Mouse (Mus musculus): ENCODE data around the gene Kcnma1.
A peak's percentile ranks its signal among the peaks of the same experiment; 100 is the strongest.

The Kcnma1 gene

DNA sequence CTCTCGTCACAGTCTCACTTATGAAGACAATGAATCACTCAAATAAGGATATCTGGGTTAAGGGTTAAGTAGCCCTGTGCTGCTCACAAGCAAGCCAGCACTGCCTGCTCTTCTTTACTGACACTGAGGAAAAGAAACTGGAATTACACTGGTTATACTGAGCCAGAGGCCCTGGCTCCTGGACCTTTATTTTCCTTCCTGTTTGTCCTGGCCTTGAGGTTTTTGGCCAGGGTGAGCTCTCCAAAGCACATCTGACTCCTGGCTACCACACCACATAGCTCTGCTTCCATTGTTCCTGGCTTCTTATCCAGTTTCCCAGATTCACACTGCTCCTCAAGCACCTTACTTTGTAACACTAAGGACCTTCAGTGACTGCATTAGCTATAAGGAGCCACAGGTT is 242.5 kb downstream of the Kcnma1 start:
- DNase-seq, result no peak

DNA sequence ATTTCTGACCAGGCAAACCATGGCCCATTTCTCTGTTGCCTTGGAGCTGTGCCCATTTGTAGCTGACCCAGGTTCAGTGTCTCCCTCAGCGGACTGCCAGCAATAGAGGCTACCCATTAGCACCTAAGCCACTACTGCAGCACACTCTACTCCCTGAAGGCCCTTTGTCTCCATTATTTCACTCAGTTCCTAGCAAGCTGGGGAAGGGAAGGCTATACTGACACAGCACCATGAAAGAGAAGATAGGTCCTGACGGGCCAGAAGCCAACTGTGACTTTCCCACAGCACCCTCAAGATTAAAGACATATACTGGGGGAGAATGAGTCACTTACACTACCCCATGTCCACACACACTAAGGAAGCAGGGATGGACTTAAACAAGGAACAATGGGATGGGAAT is 251.8 kb downstream of the Kcnma1 start:
- no peak for DNase-seq

DNA sequence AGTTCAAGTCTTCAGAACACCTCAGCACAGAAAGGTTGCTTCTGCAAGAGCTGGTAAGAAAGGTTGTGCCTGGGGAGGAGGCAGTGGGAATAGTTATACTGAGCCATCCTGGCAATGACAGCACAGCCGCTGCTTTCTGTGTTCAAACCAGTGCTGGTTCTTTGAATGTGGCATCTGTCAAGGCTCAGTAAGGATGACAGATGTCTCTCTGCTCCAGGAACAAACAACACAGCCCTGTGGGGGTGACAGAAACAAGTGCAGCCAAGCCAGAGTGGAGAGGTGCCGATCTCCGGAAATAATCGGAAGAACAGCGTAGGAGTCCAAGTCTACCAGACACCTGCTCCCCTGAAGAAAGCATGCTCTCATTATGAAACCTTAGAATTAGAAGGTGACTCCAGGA is 254.7 kb downstream of the Kcnma1 start:
- peak; percentile 83 for DNase-seq

DNA sequence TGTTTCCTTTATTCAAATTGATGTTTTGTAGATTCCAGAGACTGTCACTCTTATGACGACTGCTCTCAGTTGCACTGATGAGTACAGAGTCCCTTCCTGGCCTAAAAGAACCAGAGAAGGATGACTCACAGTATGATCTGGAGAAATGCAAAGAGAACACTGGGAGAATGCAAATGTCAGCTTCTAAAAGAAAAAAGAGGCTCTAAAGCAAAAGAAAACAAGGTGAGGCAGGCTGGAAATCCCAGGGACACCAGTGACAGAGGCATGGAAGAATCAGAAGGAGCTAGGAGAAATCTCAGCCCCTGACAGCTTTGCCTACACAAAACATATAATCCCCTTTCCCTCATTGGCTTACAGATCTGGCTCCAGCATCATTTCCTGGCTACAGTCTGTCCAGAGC is 255.9 kb downstream of the Kcnma1 start:
- DNase-seq, result no peak

DNA sequence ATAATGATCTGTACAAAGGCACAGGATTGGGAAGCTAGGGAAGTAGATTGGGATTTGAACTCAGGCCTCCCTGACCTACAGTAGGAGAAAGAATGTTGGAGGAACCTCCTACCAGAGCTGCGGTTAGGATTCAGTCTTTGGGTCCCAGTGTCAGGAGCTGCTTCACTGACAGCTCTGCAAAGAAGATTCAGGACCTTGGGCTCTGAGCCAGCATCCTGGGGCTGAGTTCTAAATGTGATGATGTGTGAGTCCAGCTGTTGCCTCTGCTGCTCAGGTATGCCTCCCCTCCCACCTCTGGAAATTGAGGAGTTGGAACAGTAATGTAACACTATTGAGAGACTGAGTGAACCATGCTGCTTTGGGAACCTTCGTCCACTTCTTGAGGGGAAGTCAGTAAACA is 266.3 kb downstream of the Kcnma1 start:
- DNase-seq, result no peak

DNA sequence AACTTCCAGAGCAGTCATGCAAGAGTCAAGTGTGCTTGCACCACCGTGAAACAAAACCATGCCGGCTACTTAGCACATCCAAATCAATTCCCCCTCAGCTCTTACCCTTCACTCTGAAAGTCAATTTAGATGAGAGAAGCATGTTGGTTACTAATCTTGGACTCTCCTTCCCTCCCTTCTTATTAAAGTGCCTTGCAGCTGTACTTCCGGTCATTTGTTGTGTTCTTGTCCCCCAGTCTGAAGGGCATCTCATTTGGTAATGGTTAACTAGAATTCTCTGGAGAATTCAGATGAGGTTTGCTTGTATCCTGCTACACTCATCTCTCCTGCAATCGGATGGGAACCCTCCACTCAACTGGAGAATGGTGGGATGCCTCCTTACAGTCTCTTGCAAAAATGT is 267.3 kb downstream of the Kcnma1 start:
- no peak for DNase-seq

DNA sequence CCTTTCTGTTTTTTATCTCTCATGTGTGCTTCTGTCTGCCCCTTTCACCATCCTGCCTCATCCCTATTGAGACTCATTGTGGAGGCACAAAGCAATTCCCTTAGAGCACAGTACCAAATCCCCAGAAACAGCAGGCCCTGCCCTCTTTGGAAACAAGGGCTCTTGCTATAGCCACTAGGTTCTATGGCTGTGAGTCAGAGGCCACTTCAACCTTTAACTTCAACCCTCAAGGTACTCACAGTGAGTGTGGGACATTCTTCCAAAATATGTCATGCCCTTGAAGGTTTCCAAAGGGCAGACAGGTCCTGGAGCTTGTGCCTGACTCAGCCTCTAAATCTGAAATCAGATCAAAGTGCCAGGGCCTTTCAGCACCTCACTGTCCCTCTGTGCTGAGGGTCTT is 272.8 kb downstream of the Kcnma1 start:
- no peak for DNase-seq

DNA sequence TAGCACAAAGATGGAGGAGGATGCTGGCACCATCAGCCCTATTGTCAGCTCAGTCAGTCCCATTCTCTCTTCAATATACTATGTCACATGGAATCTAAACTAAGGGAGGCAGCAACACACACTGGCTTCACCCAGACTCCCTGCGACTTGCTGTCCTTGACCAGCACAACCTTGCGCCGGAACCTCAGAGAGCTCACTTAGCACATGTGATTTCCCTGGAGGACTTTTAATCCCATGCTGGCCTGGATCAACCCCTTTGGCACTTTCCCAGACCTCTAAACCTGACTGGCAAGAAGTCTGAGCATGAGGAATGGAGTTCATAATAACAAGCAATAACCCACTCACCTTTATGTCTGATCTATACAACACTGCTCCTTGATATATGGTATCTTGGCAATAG is 280.1 kb downstream of the Kcnma1 start:
- no peak for DNase-seq

DNA sequence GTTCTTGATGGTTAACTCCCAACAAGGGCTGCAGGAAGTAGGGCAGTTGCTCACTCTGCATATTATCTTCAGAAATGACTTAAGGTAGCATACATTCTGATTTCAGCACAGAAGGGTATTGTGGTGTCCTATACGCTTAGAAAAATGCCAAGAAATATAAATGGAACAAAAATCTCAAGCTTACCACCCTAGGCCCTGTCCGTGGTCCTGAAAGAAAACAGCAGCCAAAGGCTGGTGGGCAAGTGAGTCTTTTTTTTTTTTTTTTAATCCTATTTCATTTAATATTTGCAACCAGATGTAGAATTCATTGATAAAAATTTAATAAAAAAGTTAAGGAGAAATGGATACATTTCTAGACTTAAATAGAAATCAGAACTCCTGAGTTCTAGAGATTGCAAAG is 284.9 kb downstream of the Kcnma1 start:
- DNase-seq, result no peak

DNA sequence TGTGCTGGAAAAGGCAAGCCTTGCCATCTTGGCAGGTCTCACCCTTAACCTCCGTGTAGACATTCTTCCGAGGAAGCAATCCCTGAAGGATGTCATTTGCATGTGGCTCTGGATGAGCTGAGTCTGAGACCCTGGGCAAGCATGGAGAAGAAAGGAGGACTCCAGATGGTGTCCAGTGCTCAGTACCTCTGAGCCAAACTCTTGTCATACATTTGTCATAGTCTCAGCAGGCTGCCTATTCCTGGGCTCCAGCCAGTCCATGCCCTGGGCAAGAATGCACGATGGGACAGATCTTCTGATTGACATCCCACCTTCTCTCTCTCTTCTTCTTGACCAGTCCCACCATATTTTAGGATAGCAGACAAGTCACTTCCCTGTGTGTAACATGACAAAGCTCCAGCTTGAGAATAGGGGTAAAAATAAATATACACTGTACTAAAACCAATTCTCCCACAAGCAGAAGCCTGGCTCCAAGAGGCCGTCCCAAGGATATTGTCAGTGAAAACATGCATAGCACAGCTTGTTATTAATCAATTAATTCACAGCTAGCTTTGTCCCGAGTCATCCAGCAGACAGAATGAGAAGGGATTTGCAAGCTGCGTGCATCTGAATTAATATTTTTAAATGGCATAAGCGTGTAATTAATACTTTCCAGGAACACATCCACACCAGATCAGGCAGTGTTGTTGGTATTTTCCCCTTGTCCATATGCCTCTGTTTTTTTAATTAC is 290.4 kb downstream of the Kcnma1 start:
- peak; percentile 9 for DNase-seq

DNA sequence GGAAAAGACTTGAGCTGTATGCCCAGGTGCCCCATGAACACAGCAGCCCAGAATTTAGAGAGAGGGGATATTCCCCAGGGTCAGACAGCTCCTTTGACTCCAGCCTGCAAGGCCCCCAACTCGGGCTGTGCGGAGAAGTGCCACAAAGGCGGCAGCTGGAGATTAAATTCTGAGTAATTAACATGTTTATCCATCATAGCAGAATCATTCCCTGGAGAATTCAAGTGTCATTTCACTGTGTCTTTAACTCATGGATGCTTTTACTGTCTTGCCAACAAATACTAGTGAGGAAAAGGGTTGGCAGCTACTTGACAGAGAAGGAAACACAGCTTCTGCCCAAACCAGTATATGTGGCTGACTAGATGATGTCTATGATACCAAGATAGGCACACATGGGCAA is 295.0 kb downstream of the Kcnma1 start:
- no peak for DNase-seq

DNA sequence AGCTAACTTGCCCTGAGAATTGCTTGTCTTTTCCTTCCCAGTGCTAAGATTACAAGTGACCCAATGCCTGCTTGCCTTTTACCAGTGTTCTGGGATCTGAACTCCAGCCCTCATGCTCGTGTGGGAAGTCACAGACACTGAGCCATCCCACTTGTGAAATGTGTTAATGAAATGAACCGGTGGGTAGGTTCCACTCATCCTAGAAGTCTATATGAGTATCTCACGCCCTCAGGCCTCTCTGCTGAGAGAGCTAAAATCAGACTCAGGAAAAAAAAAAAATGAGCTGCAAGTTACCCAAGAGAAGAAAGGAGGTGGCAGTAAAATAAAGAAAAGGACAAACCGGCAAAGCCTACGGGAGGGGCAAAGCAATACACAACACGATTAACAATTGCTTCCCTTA is 295.6 kb downstream of the Kcnma1 start:
- no peak for DNase-seq

DNA sequence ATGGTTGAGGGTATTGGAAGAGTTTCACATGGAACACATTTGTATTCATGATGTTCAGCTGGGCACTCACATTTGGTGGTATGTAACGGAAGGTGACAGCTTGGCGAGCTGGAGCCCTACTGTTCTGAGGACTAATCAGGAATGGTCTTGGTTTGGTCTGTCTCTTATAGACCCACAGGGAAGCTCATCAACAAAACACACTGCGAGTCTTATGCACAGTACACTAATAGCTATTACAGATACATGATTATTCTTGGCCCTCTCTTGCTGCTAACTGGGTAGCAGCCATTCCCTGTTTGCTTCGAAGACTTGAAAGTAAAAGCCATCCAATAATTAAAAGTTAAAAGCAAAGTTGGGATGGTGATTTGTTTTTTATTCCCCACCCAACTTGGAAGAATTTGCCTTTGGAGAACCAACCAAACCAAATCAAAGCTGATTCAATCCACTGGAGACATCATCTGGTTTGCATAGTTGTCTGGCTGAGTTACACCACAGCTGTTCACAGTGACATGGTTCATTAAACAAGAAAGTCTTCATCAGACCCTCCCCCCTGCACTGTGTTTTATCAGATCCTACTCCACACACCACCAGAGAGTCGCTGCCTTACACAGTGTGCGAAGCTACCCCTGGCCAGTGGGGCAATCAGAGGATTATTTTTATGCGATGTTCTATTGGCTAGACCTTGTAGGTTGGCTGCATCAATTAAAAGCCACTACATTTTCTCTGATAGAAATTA is 299.7 kb downstream of the Kcnma1 start:
- DNase-seq, result no peak

DNA sequence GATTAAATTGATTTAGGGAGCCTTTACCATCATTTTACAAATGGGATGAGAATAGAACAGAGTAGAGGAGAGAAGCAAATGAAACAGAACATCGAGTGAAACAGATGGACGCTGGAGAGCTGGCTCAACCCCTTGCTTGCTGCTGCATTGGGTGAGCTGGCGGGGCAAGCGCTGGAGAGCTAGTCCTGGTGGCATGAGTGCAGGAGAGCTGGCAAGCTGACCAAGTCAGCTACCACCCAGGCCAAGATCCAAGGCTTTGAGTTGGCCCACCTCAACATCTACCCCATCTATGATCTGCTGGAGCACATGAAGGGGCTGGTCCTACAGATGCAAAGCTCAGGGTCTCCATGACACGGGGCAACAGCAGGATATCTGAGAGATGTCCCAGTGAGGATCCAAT is 301.4 kb downstream of the Kcnma1 start:
- DNase-seq, result no peak

DNA sequence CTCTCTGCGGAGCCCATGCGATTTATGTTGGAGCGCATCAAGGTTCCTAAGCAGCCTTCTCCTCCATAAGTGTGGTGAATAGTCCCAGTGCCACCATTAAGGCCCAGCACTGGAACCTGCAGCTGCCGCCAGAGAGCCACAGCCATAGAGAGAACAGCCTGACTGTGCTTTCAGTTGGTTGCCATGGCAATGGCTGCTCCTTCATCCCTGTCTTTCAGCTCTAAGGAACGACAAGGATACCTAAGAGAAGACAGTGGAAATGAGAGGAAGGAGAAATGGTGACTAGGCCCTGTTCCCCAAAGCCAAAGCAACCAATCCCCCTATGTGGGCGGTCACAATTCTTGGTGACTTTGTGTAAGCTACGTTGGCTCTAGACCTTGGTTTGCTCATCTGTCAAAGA is 303.3 kb downstream of the Kcnma1 start:
- DNase-seq, result no peak

DNA sequence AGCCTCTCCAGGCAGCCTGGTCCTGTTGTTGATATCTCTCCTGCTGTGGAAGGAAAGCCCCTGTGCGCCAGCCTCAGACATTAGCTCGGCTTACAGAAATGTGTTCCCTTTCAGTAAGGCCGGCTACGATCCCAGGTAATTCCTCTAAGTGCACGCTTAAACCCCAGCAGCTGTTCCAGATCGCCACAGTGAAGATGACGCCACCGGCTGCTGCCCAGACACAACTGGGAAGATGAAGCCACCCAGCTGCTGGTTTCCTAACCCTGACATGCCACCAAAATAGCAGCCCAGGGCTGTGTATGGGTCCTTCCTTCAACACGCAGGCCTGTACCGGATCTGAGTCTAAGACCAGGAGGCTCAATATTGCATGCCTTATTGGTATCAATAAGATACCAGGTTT is 307.5 kb downstream of the Kcnma1 start:
- no peak for DNase-seq

DNA sequence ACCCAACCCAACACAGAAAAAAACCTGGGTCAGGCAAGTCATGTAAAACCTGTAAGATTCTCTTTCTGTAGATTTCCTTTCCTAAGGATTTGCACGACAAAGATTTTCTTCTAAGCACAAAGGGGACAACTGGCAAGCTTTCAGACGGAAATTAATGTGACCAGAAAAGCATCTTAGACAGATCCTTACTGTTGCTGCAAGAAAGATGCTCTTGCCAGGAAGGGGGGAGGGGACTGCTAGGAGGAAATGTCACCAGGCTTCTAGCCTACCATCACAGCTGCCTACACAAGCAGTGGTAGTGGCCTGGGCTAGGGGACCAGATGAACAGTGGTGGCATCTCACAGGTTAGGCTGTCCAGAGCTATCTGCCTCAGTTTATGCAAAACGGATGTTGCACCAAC is 308.6 kb downstream of the Kcnma1 start:
- peak; percentile 14 for DNase-seq

DNA sequence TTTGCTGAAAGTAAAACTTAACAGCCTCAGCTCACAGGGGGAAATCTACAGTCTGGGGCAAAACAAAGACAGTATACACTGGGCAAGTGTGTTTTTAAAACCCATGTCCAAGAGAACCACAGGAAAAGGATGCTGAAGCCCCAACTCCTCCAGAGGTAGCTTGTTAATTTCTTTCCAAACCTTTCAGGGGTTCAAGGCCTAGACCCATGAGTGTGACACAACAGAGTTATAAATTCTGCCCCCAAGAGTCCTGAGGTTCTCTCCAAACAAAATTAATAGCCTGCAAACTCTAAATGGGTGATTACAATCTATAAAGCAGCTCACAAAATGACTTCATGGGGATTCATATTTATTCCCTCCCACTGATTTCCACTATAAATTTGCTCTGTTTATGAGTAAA is 310.0 kb downstream of the Kcnma1 start:
- DNase-seq, result no peak

DNA sequence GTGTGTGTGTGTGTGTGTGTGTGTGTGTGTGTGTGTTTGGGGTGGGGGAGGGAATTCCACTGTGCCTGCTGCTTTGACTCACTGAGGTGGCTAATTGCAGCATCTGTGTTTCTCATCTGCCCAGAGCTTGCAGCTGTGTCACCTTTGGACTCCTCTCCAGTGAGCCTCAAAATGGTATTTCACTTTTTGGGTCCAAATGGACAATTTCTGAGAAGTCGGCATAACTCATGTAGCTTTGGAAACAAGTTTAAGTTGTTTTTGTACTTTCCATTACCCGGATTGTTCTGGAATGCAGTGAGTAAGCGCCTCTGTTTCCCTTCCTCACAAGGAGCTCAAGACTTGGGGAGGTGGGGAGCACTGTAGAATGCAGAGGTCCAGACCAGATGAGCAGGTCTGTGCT is 317.9 kb downstream of the Kcnma1 start:
- DNase-seq, result no peak

DNA sequence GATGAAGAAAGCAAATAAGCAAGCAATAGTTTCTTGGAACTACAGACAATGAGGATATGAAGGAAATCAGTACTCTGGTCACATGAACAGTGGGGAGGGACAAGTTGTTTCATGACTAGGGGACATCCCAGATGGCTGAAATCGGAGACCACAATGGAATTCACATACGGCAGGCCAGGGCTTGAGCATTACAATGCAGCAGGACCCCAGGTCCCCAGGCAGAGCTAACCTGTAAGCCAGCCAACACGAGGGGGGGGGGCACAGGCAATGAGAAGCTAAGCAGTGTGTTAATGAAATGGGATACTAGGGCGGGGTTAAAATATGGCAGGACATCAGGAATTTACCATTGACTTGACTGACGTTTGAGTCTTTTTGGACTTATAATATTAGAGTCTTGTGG is 324.6 kb downstream of the Kcnma1 start:
- no peak for DNase-seq

DNA sequence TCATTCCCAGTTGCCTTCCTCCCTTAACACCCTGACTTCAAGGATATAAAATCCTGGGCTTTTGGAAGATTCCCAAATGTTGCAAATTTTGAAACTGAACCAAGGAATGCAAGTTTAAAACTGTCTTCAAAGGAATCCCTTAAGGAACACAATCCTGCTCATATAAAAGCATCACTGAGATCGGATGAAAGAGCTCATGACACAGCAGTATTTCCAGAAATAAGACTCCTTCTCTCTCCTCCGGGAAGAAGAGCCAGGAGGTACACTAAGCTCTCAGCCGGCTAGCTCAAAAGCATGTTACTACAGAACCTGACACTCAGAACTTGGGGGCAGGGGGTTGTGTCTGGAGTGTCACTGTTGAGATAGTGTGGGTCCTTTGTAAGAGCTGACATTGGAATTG is 325.8 kb downstream of the Kcnma1 start:
- DNase-seq, result no peak

DNA sequence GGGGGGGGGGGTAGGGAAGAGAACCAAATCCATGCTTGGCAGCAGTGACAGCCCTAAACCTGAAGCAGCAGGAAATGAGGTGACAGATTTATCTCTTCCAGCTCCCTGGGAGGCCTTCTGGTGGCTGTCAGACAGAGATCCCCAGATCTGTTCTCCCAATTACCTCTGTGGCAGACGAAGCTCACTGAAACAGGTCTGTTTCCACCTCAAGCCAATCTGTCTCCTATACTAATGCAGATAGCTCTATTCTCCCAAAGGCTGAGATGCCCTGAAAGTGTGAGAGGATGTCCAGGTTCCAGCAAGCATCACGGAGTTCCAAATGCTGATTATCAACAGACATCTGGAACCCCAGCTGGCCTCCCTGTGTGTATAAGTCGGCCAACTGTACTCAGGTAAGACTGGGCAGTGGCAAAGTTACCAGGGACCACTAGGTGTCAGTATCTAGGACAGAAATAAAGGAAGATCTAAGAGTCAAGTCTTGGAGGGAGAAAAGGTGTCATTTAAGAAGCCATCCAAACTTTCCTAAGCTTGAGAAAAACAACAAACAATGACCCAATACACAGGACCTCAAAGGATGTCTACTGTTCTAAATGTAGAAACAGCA is 329.7 kb downstream of the Kcnma1 start:
- DNase-seq, result peak; percentile 34

DNA sequence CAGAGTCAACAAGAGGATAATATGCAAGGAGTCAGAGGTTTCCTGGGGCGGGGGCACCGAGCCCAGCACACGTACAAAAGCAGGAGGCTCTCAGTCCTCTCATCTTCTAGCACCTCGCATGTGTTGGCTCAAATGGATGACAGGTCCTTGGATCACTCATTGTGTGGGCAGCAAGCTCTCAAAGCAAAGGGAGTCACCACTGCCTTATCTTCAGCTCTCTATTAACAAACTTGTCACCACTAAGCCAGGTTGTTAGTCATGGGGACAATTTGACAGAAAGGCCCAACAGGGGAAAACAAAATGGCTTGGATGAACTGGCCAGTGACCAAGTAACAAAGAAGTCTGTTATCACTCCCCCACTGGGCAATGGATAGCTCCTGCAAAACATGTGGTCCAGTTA is 331.5 kb downstream of the Kcnma1 start:
- no peak for DNase-seq

DNA sequence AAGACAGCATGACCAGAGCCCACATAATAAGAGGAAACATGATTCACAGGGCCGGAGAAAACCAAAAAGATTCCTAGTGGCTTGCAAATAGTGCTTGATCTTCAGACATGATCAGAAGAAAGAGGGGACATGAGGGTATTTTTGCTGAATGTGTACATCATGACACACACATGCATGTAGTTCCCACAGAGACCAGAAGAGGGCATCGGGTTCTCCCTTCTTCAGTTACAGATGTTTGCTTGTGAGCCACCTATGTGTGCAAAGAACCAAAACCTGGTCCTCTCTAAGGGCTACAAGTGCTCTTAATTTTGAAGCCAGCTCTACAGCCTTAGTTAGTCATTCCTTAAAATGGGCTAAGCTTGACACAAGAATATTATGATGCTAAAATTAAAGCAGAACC is 334.9 kb downstream of the Kcnma1 start:
- no peak for DNase-seq

DNA sequence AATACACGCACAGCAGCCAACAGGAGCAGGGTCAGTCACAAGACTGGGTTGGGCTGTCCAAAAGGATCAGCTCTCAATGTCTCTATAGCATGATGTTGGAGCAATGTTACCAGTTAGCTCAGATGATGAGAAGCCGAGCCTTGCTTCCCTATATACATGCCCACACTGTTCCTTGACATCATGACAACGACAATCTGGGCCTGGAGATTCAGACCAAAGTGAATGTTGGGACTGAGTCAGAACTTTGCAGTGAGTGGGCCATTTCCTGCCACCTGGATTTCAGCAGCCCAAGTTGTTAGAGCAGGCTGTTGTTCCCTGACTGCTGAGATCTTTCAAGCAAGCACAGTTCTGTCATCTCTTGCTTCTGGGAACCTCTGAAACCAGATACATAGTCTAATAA is 347.9 kb downstream of the Kcnma1 start:
- peak; percentile 59 for DNase-seq
